In the genomic region with DNA sequence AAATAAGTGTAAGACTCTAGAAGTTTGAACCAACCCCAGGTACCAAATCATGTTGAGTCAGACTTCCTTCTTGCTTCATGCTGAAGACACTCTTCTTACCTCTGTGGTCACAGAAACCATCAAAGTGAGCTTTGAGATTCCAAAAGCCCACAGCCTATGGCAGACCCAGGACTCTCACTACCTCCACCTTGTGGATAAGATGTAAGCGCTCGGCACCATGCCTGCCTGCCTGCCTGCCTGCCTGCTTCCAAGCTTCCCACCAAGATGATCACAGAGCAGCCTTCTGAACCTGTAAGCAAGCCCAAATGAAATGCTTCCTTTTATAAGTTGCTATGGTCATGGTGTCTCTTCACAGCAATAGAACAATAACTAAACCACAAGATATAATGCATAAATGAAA, we compare ENCODE assay signal across 9 mouse cellular contexts. TPM values are rescaled to one million over a fixed set of nuclear protein-coding genes. Genes with fewer than 3 reads are reported as not detected.
A peak's percentile ranks its signal among the peaks of the same experiment; 100 is the strongest.
DNase-seq lines count a peak whose midpoint lies in the region; ATAC-seq lines count a peak whose summit lies in the region.
"Not testable (repeated sequence)": the region's sequence is repeated elsewhere in the genome, so short reads cannot be mapped to it uniquely, and the experiment has no call there.
"Had no signal": no experiment of that assay in that cellular context is flagged by ENCODE, and none has a peak within 500 bp of the region (broad histone marks: within the 10 kb centered on the region; RNA-seq: fewer than 3 reads in every experiment).

No protein-coding gene starts in this region.

- 37% methylated on average over 2 of the region's 2 CpGs for WGBS in limb, embryonic 10.5 days

- peak; percentile 57 for ATAC-seq in granulocyte monocyte progenitor cell, adult 5-6 weeks (replicated peaks; ENCODE audit: poor library complexity, severe bottlenecking)
- ATAC-seq in megakaryocyte, adult 5-6 weeks (ENCODE audit: poor library complexity, severe bottlenecking), result peak; percentile 66

- not testable (repeated sequence) for H3K27me3 ChIP-seq in limb, embryonic 10.5 days (ENCODE audit: low read depth, poor library complexity, severe bottlenecking)

- not testable (repeated sequence) for H3K4me1 ChIP-seq in limb, embryonic 10.5 days

- not testable (repeated sequence) for H3K9me3 ChIP-seq in limb, embryonic 10.5 days (replicated peaks)

- not testable (repeated sequence) for H3K27ac ChIP-seq in limb, embryonic 10.5 days

- not testable (repeated sequence) for H3K36me3 ChIP-seq in limb, embryonic 10.5 days

- H3K4me3 ChIP-seq in limb, embryonic 10.5 days, result not testable (repeated sequence)

- DNase-seq in adrenal gland, adult 2 months, result peak; percentile 37
- peak; percentile 62 to 64 for DNase-seq in cerebellum, postnatal 36 days
- peak; percentile 39 for DNase-seq in kidney, adult 11 months
- peak; percentile 29 for DNase-seq in limb, embryonic 10.5 days (ENCODE audit: low spot score)
- peak; percentile 47 for DNase-seq in right cerebral cortex, adult 18-20 months

RNA-seq across cellular contexts. Expression of a gene that starts 2.0 kb away (rescaled TPM):
- 10 to 100 TPM; 38.8 to 39.8 TPM for total RNA-seq in adrenal gland, adult 2 months (2021)
- polyA plus RNA-seq in adrenal gland, adult 2 months (2012; rRNA removed), result 4.7 and 4.9 TPM in 2 replicates
- 20.8 and 41.6 TPM in 2 replicates for total RNA-seq in granulocyte monocyte progenitor cell, adult 5-6 weeks (2014; fragmentation: Nextera tagmentation)
- 14.0 and 22.6 TPM in 2 replicates for total RNA-seq in granulocyte monocyte progenitor cell, adult 5-6 weeks (2017)
- polyA plus RNA-seq in limb, embryonic 10.5 days (2016; fragmentation: Nextera tagmentation; extraction: Ambion mirVana), result 26.5 and 33.8 TPM in 2 replicates
- total RNA-seq in megakaryocyte, adult 5-6 weeks (2015), result 61.1 and 73.6 TPM in 2 replicates
- 20.3 and 24.8 TPM in 2 replicates for total RNA-seq in megakaryocyte, adult 5-6 weeks (2017)

RNA-seq across cellular contexts. Expression of a gene that starts 13.6 kb away (rescaled TPM):
- 1 to 10 TPM in 1 of 2 experiments, under 1 TPM in 1; 0.89 to 2.2 TPM for total RNA-seq in adrenal gland, adult 2 months (2021)
- polyA plus RNA-seq in adrenal gland, adult 2 months (2012; rRNA removed), result 0.30 and 0.73 TPM in 2 replicates
- total RNA-seq in granulocyte monocyte progenitor cell, adult 5-6 weeks (2014; fragmentation: Nextera tagmentation), result not detected in 2 replicates
- 1.5 TPM in 1 of 2 replicates, not detected in the other for total RNA-seq in granulocyte monocyte progenitor cell, adult 5-6 weeks (2017)
- polyA plus RNA-seq in limb, embryonic 10.5 days (2016; fragmentation: Nextera tagmentation; extraction: Ambion mirVana), result not detected in 2 replicates
- total RNA-seq in megakaryocyte, adult 5-6 weeks (2015), result 3.3 and 3.5 TPM in 2 replicates
- total RNA-seq in megakaryocyte, adult 5-6 weeks (2017), result 5.6 and 8.0 TPM in 2 replicates
- total RNA-seq: gastrocnemius, postnatal 36 days had no signal
- polyA plus RNA-seq: myocyte had no signal
